Mouse (Mus musculus): ENCODE measurements around the gene Shc4. TPM values are rescaled to one million over a fixed set of nuclear protein-coding genes. Genes with fewer than 3 reads are reported as not detected.

Gene Shc4
- total RNA-seq (2021): 1 to 10 TPM; 3.9 to 4.1 TPM
- long read RNA-seq, experiment 1, full-length matches to known transcripts: 4 of 5 reads
- long read RNA-seq, experiment 1, partial matches to known transcripts: 0 of 5 reads
- long read RNA-seq, experiment 1, other reads (novel, unspliced or antisense): 1 of 5 reads
- long read RNA-seq, experiment 2, full-length matches to known transcripts: 2 of 3 reads
- long read RNA-seq, experiment 2, partial matches to known transcripts: 1 of 3 reads
- long read RNA-seq, experiment 2, other reads (novel, unspliced or antisense): 0 of 3 reads

DNA sequence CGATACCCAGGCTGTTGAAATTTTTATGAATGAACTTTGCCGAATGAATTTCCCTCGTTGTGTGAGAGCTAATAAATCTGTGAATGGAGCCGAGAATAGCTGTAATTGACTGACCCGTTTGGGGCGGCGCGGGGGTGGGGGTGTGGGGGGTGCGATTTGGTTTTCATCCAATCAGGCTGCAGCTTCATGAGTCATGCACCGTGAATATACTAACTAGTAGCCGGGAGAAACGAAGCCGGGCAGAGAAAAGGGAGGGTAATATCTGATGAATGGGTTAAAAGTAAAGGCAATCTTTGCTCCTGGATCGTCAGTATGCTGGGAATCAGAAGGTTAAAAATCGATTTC is at the start of gene Shc4:
Shc4 (minus strand) TSS at position 63 of the 345 bp plus-strand sequence.
- DNase-seq (ENCODE audit: low spot score in 2 of 2): peak in 1 of 2 experiments; percentile 18

DNA sequence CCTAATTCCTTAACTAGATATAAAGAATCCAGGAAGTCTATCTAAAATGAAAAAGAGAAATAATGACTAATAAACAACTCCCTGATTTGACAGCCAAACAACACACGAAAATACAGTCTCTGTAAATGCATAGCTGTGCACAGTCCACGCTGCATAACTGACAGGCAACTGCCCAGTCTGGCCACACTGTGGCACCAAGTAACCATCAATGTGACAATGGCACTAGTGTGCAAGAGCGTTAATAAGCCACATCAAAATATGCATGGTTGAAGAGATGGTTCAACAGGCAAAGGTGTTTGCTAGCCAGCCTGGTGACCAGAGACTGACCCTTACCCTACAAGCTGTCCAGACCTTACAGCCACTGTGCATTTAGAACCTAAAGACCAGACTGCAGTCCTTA is 41.1 kb upstream of the Shc4 start:
- DNase-seq (ENCODE audit: low spot score in 2 of 2): no peak

GRCm38 (mm10) chr2:125764531-125764930 is 40.6 kb upstream of the Shc4 start:
- DNase-seq (ENCODE audit: low spot score in 2 of 2): no peak

GRCm38 (mm10) chr2:125749330-125749729 is 25.4 kb upstream of the Shc4 start:
- no peak for DNase-seq (ENCODE audit: low spot score in 2 of 2)

DNA sequence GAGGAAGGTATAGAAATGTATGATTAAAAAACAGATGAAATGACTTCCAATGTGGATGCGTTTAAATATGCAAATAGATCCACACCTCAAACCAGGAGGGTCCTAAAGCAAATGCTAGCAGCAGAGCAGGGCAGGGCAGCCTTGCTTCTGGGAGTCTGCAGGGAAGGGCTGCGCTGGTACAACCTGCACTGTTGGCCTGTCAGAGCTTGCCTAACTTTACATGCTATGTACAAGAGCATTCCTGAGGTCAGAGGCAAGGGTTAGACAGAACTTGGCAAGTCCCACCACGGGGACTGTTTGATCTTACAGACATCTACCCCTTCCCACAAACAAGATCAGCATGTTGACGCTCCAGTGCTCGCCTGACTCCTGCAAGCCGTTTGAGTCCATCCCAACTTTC is 15.4 kb upstream of the Shc4 start:
- DNase-seq (ENCODE audit: low spot score in 2 of 2): no peak

GRCm38 (mm10) chr2:125738718-125739117 is 14.8 kb upstream of the Shc4 start:
- no peak for DNase-seq (ENCODE audit: low spot score in 2 of 2)

- DNase-seq (ENCODE audit: low spot score in 2 of 2): no peak
Observed at GRCm38 (mm10) chr2:125736025-125736343, 12.0 kb upstream of the Shc4 start.

- DNase-seq (ENCODE audit: low spot score in 2 of 2): no peak
Observed at GRCm38 (mm10) chr2:125735333-125736024, 11.5 kb upstream of the Shc4 start.

DNA sequence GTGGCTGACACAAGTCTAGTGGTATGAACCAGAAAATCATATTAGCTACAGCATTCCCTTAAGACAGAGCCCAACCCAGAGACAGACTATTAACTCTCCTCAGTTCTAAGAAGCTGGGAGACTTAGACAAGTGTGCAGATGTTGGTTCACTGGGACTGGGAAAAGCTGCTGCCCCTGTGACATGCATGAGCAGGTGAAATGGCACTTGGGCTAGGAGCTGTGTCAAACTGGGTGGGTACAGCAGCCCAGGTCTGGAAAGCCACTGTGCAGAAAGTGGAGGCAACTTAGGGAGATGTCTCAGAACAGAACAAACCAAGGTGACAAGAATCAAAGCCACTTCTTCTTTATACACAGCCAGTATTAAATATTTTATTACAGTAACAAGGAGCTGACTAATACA is 10.8 kb upstream of the Shc4 start:
- no peak for DNase-seq (ENCODE audit: low spot score in 2 of 2)

DNA sequence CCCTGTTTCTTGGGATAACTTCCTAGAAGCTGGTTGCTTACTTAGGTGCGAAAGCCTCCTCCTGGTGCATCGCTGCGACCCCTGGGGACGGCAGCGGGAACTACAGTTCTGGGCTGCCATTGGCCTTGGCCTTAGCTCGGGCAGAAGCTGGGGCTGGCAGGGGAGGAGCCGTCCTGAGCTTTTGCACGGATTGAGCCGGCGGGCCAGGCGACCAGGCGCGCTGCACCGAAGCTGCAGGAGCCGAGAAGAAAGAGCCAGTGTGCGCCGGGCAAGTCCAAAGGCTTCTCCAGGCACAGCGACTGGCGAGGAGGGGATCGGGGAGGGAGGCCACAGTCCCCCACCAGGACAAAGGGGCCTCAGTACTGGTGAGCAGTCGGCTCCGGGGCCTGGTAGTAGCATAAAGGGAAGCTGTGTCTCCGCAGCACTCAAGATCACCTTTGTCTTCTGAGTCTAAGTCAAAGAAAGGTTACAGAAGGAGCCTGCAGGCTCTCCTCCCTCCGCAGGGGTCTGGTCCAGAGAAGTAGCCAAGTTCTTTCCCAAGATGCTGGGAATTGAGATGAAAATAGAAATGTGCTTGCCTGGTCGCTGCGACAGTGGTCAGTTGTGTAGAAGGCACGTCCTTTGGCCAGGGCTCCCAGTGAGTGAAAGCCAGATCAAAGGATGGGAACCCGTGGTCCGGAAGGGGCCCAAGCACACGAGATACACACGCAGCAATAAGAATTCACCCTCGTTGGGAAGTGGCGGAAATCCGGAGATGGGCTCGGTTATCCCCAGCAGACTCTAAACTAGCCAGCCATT is 8.0 kb upstream of the Shc4 start:
- peak; percentile 91 to 93 for DNase-seq (ENCODE audit: low spot score in 2 of 2)

- no peak for DNase-seq (ENCODE audit: low spot score in 2 of 2)
Observed at GRCm38 (mm10) chr2:125724546-125725114, 682 bp upstream of the Shc4 start.

DNA sequence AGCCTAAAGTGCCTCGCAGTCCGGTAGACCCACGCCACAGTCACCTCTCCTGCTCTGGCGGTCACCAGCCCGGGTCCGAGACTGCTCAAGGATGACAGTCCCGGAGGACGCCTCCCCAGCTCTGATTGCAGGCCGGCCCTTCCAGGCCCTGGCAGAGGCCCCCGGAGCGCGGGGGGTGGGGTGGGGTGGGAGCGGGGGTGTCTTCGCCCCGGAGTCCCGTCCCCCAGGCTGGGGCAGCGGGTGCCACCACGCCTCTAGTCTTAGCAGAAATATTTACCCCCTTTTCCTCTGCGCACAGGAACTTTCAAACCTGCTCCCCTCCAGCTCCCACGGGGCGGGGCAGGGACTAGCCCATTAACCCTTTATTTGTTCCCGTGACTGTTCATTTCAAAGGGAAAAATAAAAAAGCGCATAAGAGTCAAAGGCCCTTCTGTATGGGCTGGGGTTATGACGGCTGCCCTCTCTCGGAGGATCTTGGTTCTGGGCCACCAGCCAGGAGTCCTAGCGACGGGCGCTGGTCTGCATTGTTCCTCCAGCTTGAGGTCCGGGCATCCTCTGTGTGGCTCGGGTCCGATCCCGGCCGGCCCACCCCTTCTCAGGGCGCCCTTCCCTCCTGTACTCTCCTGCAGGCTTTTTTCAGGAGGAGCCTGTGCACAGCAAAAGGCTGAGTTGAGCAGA is 401 bp downstream of the Shc4 start:
- peak in 1 of 2 experiments; percentile 60 for DNase-seq (ENCODE audit: low spot score in 2 of 2)

- no peak for DNase-seq (ENCODE audit: low spot score in 2 of 2)
Observed at GRCm38 (mm10) chr2:125723086-125723407, 901 bp downstream of the Shc4 start.

- DNase-seq (ENCODE audit: low spot score in 2 of 2): no peak
Observed at GRCm38 (mm10) chr2:125716599-125716998, 7.3 kb downstream of the Shc4 start.

DNA sequence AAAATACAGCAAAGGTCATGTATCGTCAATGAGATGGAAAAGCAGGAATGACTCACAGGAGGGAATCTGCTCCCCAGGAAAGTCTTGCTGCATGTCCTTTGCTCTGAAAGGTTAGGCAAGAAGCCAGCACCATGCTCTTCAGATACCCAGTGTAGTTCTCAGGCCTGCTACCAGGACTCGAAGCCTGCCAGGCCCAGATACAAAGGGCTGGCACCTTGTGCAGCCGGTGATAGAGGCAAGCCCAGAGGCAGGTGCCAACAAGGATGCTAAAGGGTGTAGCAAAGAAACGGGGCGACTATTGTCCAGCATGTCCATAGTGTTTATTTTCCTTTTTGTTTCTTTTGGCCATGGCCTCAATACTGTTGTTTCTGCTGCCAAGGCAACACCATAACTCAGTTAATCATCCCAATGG is 17.4 kb downstream of the Shc4 start:
- no peak for DNase-seq (ENCODE audit: low spot score in 2 of 2)

- no peak for DNase-seq (ENCODE audit: low spot score in 2 of 2)
Observed at GRCm38 (mm10) chr2:125704907-125705631, 18.9 kb downstream of the Shc4 start.

DNA sequence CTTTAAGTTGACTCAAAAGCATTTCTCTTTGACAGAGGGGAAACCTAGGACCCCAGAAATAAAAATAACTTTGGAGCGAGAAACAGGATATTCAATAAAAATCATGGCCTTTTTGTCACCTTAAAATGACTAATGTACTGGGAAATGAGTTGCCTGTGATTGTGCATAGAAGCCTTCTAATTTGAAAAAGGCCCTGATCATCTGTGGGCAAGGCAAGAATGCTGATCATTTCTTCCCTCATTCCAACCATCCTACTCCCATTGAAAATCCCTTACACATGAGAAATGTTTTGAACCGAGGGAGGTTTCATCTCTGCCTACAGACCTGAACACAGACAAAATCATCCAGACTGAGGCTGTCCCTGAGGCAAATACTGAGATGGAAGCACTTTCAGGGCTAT is 21.1 kb downstream of the Shc4 start:
- DNase-seq (ENCODE audit: low spot score in 2 of 2): no peak

DNA sequence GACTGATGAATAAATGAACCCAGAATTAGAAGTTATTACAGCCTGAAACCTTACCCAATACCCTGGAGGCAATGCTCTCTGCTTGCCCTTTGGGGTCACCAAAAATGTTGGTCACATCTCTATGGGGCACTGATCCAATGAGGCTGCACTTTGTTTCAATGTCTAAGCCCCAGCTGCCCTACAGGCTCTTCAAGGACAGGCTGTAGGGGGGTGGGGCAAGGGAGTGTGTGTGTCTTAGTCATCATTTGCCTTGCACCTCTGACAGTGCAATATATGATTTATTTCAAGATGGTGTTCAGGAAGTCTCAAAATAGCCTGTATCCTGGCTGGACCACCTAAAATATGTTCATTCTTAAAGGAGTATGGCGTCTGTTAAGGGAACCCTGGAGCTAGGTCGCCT is 22.3 kb downstream of the Shc4 start:
- no peak for DNase-seq (ENCODE audit: low spot score in 2 of 2)

- DNase-seq (ENCODE audit: low spot score in 2 of 2): peak in 1 of 2 experiments; percentile 28
Observed at GRCm38 (mm10) chr2:125696219-125696618, 27.7 kb downstream of the Shc4 start.

DNA sequence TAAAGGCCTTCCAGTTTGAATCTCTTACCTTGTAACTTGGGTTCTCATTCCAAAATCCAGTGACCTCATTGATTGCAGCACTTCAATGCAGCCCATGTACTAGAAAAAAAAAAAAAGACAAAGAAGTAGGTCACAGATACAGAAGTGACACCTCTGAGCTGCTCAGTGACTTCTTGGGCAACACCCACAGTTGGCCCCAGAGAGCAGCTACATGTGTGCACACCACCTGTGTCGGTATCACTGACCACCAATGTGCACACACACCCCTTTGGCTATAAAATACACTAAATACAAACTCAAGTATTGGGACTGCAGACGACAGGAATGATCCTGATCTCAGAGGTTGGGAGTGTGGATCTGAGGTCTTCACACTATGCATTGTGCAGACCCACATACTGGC is 29.1 kb downstream of the Shc4 start:
- no peak for DNase-seq (ENCODE audit: low spot score in 2 of 2)

DNA sequence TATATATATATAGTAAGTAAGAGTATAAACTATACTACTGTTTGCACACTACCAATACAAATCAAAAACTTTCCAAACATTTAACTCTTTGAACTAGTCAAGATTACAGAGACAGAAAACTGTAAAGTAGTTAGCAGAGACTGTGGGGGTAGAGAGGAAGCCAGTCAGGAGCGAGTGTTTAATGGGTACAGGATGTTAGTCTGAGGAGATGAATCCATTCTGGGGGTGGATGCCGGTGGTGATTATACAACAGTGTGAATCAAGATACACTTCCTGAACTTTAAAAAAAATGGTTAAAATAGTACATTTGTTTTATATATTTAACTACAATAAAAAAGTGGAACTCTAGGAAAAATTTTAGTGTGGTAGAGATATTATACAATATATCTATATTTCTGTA is 31.9 kb downstream of the Shc4 start:
- DNase-seq (ENCODE audit: low spot score in 2 of 2): no peak
